Mouse (Mus musculus) adrenal gland, postnatal 25 days (tissue): ENCODE data around the gene Slc39a3. TPM values are rescaled to one million over a fixed set of nuclear protein-coding genes. Genes with fewer than 3 reads are reported as not detected.
"Not testable (repeated sequence)": the region's sequence is repeated elsewhere in the genome, so short reads cannot be mapped to it uniquely, and the experiment has no call there.

Experiments
- DNase-seq: peaks from one replicate; pipeline ENCODE4 v3.0.0; 2021; ENCODE audit warnings: mixed read lengths
- long read RNA-seq: library from polyadenylated mRNA; stranded (forward); transcript quantifications from one replicate; pipeline ENCODE4 v2.0.0, GENCODE M21; 2021
- total RNA-seq: library from RNA; stranded (reverse); gene quantifications from 2 replicates; pipeline ENCODE4 v1.2.3, GENCODE M21; 2021

Slc39a3 gene
- 45.1 and 80.7 TPM in 2 replicates for total RNA-seq
- long read RNA-seq, transcript Slc39a3-201 (4 exons, 3,680 nt) = minor isoform, 10 of 41 reads
- long read RNA-seq, transcript Slc39a3-202 (4 exons, 3,796 nt) = major isoform, 17 of 41 reads
- long read RNA-seq, partial matches to known transcripts = 0 of 41 reads
- long read RNA-seq, other reads (novel, unspliced or antisense) = 11 of 41 reads

DNA sequence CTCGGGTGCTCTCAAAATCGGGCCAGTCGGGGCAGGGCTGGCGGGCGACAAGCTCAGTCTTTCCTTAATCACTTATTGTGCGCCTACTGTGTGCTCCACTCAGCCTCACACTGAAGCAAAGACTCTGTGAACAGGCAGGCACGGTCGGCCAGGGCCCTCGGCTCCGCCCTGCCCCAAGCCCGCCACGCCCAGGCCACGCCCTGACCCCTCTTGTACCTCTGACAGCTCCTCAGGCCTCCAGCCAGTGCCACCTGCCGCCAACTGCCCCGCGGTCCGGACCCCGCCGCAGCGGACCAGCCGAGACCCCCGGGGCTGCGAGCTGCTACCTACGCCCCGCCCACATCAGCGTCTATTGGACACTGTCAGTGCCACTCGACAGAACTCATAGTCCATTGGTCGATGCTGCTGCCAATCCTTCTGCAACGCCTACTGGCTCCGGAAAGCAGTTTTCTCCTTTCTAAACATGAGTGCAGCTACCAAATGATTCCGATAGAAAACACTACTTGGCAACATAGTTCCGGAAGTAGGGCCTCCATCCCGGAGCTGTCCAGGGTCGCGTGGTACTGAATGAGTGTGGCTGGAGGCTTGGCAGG is at the start of gene Slc39a3:
TSS of gene Slc39a3 (minus strand) at position 439 of the 593 bp plus-strand sequence.
- peak; percentile 97 for DNase-seq

DNA sequence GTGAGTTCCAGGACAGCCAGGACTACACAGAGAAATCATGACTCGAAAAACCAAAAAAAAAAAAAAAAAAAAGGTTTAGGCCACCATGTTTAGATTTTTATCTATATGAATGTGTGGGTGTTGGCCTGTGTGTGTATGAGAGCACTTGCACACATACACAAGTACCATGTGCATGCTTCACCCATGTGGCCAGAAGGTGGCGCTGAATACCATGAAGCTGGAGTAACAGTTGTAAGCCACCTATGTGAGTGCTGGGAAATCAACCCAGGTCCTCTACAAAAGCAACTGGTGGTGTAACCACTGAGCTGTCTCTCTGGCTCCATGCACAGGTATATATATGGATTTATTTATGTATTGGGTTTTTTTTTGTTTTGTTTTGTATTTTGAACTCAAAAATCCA is 49.8 kb upstream of the Slc39a3 start:
- no peak for DNase-seq

DNA sequence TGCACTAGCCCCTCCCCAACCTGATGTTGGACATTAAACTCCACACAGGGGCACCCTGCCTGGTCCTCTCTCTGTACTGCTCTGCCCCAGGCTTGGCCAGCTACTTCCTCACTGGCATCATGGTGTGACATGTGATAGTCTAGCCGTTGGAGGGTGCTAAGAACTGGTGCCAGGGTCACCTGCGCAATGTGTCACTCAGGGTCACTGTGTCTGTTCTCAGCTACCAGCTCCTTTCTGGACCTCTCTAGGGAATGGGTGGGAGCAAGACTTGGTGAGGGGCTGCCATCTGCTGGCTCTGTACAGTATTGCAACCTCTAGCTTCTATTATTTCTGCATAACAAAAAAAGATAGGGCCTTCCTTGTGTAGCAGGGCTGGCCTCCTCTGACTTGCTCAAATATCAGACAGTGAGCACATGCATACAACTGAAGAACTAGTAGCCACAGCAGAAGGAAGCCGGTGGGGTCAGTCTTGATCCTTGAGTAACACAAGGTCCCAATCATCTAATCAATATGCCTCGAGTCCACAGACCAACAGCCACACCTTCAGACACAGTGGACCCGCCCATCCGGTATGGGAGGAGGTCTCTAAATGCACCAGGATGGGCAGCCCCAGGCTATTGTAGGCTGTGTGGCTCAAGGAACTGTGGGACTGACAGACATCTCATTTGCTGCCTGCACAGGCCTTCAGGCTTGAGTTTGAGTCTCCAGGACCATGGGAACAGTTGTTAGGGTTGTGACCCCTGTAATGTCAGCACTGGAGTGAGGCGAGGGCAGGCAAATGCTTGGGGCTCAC is 45.1 kb upstream of the Slc39a3 start:
- DNase-seq = peak; percentile 65

DNA sequence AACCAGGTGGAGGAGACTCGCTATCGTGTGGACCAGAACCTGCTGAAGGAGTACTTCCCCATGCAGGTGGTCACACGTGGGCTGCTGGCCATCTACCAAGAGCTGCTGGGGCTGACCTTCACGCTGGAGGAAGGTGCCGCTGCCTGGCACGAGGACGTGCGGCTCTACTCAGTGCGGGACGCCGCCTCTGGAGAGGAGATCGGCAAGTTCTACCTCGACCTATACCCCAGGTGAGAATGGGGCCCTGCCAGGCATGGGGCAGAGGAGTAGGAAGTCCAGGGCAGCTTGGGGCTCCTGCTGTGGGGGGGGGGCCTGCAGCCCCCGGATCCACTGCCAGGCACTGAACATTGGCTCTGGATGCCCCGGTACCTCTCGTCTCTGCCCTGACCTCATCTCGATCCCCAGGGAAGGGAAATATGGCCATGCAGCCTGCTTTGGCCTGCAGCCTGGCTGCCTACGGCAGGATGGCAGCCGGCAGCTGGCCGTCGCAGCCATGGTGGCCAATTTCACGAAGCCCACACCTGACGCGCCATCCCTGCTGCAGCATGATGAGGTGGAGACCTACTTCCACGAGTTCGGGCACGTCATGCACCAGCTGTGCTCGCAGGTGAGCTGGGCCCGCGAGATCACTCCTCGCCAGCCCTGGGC is 42.9 kb upstream of the Slc39a3 start:
- no peak for DNase-seq

DNA sequence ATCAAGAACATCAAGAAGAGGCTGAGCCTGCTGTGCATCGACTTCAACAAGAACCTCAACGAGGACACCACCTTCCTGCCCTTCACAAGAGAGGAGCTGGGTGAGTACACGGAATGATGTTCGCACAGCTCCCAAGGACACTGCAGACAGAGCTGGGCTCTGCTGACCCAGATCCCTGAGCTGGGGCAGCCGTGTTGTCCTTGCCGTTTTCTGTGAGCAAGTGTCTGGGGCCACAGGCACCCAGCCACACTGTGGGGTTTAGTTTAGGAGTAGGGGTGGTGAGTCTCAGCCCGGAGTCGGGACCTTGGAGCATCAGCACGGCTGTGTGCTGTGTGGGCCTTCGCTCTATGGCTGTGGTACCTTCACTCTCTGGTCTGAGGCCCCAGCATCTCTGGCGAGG is 40.7 kb upstream of the Slc39a3 start:
- peak; percentile 49 for DNase-seq

DNA sequence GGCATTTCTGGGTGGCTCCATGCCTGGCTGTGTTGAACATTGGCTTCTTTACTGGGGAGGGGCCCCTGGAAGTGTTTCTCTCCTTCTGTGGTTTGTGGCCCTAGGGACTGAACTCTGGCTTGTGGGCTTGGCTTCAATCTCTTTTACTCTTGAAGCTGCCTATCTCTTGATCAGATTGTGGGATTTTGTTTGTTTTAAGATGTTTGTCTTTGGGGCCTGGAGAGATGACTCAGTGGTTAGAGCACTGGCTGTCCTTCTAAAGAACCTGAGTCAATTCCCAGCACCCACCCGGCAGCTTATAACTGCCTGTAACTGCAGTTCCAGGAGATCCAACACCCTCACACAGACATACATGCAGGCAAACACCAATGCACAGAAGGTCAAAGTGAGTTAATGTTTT is 39.1 kb upstream of the Slc39a3 start:
- no peak for DNase-seq

DNA sequence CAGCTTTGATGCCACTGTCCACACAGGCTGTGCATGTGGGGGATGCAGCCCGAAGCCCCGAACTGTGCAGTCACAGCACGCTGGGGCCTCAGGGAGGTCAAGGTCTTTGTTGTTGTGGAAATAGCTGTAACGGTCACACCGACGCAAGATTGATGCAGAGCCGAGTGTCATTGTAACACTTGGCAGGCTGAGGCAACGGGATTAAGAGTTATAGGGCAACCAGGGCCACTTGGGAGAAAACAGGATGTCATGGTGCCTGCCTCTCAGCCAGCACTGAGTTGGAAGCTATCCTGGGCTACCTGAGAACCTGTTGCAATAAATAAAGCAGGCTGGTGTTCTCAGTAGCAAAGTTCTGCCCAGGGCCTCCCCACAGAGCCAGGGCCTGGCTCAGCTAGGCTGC is 38.5 kb upstream of the Slc39a3 start:
- DNase-seq = no peak

DNA sequence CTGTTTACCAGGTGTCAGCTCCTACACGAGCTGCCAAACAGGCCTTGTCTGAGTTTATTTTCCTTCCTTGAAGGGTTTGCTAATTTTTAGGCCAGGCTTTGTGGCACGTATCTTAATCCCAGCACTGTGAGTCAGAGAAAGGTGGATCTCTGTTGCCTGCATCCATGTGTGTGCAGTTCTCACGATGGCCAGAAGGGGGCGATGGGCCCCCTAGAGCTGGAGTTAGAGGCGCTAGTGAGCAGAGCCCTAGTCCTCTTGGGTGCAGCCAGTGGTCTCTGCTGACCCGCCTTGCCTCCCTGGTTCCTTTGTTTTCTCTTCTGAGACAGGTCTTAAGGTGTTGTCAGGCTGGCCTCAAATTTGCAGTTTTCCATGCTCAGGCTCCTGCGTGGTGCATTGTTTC is 36.2 kb upstream of the Slc39a3 start:
- no peak for DNase-seq

DNA sequence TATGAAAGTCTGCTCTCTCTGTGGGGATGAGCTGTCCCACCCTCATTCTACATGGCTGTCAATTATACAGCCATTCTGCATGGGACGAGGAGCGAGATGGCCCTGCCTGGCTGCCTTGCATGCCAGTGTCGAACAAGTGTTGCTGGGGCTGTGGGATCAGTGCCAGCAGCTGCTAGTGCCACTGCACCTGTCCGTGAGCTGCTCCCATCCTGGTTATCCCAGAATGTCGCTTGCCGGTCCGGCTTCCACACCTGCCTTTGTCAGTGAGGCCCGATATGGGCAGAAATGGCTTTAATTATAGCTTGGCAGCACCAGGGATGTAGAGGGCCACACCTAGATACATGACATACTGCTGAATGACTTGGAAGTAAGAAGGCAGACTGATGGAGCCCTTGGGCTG is 35.1 kb upstream of the Slc39a3 start:
- no peak for DNase-seq

DNA sequence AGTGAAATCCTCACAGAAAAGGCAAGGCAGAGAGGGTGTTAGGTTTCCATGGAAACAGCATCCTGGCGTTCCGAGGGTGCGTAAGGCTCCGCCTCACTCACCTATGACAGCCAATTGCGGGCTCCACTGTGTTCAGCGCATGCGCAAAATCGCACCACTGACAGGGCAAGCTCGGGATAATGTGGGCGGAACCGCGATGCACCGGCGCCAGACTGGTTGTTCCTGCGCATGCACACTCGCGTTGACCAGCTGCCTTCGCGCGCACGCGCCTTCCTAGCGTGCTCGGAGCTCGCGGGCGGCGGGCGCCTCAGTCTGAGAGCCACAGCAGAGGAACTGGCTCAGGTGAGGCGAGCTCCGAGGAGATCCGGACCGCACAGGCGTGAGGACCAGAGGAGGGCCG is 32.6 kb upstream of the Slc39a3 start, which contains the start of gene Thop1:
TSS of gene Thop1 (plus strand) at position 200 of the 400 bp plus-strand sequence.
- peak; percentile 97 for DNase-seq

DNA sequence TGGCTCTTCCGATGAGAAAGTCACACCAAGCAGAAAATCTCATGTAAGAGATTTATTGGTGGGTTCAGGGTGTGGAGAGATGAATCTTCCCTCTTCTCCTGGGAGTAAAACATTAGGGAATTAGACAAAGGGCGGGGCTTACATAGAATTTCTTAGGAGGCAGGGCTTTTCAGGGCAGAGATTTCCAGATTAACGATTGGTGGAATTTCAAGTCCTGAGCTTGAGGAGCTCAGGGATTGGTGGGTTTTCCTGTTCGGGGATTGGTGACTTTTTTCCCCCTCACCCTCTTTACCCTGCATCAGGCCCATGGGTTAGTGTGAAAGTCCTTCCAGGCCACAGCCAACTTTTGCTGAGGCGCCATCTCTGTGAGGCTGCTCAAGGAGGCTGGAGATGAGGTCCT is 31.5 kb upstream of the Slc39a3 start:
- DNase-seq = no peak

DNA sequence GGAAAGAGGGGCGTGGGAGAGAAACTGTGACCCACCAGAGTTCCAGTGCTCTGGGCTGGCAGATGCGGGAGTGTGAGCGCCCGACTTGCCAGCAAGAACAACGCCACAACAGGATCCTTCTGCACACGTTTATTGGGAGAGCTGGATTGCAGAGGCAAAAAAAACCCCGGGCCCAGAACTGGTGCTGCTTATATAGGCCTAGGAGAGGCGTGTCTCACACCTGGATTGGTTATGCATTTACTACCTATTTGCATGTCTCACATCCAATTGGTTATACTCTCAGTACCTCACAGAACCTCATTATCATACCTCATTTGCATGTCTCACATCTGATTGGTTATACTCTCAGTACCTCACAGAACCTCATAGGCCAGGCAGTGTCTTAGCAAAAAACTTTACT is 27.3 kb upstream of the Slc39a3 start:
- not testable (repeated sequence) for DNase-seq

DNA sequence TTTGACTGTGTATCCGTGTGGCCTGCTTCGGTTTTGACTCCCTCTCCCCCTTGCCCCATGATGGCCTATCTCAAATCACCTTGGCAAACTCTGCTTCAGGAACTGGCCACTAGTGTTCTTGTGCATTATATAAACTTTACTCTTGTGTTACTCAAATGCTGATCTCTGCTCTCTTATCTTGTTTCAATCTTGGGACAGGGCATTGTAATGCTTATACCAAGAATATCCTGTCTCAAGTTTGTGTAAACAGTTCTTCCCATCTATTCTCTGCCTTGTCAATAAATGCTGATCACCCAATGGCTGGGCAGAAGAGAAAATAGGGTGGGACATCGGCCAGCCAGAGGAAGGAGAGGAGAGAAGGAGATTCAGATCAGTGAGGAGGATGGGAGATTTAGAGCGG is 25.5 kb upstream of the Slc39a3 start:
- no peak for DNase-seq

DNA sequence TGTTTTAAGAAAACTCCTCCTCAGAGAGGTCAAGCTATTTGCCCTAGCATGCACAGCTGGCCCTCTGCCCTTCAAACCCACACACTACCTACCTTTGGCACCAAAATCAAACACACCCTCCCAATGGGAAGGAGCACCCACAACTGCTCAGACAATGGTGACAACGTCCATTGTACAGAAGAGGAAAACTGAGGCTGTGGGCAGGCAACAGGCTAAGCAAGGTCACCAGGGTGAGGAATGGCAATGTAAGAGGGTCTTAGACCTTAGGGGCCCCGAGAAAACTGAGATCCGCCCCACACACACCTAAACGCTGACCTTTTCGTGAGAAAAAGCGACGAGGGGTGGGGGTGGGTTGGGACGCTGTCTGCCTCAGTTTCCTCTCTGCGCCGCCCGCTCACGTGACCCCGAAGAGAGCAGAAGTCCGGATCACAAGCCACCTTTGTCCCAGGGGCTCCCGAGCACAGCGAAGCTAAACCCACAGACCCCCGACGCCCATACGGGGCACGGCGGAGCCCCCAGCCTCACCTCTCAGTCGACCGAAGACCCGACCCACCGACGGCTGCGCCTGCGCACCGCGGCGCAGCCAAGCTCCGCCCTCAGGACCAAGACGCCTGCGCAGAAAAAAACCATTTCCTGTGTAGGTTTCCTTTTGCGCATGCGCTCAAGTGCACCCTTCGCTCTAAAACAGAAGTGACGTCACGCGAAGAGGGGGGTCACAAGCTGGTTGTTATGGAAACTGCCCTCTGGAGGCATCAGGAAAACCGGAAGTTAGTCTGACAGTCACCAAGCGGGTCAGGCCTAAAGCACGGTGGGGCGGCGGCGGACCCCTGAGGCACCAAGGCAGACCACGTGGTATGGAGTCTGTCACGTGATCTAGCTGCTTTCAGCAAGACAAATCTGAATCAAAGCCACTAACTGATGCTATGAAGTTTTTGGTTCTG is 22.6 kb upstream of the Slc39a3 start, which contains the start of gene Sgta:
TSS of gene Sgta (minus strand) at position 579 of the 941 bp plus-strand sequence.
- peak; percentile 96 for DNase-seq

DNA sequence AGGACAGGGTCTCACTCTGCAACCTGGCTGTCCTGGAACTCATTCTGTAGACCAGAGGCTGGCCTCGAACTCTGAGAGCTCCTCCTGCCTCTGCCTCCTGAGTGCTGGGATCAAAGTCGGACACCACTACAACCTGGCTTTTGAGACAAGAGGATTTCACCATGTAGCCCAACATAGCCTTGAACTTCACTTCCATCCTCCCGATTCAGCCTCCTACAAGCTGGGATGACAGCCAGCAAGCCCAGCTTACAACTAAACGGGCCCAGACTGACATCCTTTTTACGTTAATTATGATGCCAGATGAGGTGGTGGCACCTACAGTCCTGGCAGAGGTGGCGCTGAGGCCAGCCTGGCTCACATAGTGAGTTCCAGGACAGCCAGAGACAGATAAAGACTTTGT is 21.7 kb upstream of the Slc39a3 start:
- peak; percentile 16 for DNase-seq

DNA sequence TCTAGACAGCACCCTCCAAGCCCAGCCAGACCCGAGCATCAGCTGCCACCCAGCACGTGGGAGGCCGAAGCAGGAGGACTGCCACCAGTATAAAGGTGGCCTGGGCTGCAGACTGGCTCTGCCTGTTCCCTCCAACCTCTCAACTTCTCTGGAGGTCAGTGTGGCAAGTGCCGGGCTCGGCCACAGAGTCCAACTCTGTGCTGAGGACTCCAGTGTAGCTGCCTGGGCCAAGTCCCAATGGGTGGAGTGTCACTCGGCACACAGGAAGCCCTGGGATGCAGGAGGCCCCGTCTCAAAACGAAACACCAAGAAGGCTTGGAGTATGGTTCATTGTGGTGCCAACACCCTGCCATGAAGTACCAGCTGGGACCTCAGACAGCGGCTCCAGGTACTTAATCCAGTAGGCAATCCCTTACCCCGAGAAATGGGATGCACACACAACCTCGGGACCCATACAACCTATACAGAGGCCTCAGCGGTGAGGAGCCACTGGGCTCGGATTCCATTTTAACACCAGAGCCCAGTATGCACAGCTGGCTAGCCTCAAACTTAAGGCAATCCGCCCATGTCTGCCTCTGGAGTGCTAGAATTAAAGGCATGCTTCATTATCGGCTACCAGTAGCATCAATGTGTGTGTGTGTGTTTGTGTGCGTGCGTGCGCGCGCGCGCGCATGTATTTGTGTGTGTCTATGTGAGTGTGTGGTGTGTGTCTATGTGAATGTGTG is 20.3 kb upstream of the Slc39a3 start:
- DNase-seq = peak; percentile 18

DNA sequence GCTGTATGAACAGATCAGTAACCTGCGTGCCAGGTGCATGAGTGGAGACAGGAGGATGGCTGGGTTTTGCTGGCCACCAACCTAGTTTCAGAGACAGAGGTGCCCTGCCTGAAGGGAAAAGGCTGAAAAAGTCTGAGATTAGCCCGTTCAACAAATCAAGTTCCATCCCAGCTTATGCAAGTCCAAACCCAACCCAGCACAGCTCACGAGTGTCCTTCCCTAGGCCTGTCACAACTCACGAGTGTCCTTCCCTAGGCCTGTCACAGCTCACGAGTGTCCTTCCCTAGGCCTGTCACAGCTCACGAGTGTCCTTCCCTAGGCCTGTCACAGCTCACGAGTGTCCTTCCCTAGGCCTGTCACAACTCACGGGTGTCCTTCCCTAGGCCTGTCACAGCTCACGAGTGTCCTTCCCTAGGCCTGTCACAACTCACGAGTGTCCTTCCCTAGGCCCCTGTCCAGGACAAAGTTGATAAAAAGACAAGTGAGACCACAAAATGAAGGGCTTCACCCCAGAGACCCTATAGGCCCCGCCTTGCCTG is 18.6 kb upstream of the Slc39a3 start:
- peak; percentile 3 for DNase-seq

DNA sequence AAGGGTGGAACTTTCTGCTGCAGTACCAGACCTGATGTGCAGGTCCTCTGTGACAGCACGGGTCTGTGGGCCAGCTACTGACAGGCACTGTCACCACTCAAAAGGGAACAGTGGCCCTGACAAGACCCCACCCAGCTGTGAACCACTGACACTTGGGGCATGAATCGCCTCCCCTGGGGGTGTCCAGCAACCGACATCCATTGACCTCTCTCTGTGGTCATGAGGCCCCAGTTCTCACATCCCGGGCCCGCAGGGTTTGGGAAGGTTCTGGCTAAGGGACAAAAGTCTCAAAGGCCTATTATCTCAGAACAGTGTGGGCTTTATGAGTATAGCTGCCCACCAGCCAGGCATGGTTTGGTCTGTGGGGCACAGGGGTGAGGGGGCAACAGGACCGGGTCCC is 17.9 kb upstream of the Slc39a3 start:
- DNase-seq = peak; percentile 1

DNA sequence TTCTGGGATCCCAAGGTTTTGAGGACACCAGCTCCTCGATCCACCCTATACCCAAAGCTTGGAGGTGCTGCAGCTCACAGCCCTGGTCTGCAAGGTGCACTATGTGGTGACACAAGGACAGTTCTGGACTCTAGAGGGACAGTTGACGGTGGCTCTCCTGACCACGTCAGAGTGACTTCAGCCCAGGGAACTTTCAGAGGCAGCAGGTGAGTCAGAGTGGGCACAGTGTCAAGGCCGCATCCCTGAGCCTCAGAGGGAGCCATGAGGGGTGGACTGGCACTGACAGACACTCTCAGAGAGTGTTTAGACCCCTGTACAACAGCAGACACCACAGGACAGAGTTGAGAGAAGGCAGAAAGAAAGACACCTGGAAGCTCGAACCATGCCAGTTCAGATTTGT is 15.4 kb upstream of the Slc39a3 start:
- peak; percentile 67 for DNase-seq

DNA sequence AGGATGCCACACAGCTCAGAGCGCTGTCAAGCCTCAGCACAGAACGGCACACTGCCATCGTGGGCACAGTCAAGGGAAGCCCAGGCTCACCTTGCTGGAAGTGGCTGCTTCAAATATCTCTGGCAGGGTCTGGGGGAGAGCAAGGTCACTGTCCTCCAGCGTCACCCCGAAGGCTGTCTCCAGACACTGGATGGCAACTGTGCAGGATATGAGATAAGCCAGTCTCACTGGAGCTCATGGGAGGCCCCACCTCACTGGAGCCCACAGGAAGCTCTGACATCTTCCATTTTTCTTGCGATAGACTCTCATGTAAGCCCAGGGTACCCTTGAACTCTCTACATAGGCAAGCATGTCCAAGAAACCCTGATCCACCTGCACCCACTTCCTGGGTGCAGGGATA is 13.9 kb upstream of the Slc39a3 start:
- DNase-seq = no peak

DNA sequence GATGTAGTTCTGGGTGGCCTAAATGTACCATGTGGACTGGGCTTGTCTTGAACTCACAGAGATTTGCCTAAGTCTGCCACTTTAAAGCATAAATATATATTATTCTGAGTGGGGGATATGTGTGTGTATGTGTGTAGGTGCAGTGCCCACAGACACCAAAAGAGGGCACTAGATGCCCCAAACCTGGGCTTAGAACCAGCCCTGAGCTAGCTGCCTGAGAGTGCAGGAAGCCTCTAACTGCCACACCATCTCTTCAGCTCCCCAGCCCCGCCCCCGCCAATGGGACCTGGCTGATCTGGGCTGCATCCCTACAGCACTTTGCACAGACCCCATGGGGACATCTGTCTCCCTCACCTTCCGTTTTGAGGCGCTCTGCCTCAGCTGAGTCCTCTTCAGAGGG is 13.4 kb upstream of the Slc39a3 start:
- DNase-seq = peak; percentile 12
